Mouse (Mus musculus): ENCODE data around the gene Tgm2. TPM values are rescaled to one million over a fixed set of nuclear protein-coding genes. Genes with fewer than 3 reads are reported as not detected.

Tgm2 gene
- polyA plus RNA-seq, 1 experiment from 2014 or later = 49.5 TPM

DNA sequence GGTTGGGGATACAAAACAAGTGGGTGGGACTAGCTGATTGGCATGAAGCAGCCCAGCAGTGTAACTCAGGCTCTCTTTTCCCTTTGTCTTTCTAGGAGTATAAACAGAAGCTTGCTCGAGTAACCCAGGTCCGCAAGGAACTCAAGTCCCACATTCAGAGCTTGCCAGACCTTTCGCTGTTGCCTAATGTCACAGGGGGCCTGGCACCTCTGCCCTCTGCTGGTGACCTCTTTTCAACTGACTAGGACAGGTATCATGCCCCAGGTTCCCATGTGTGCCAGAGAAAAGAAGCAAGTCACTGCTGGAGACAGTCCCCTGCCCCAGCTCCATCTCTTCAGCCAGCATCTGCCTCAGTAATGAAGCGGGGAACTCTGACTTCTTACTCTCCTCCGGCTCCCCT is 71.4 kb downstream of the Tgm2 start:
- no peak overlapping the region for H3K27ac ChIP-seq (ENCODE audit: low read depth, low read length)
- ATAC-seq (replicated peaks; ENCODE audit: low FRiP score) (no peak), DNase-seq (ENCODE audit: low spot score) (no peak)
- no peak overlapping the region for H3K4me2 ChIP-seq
- 0 out of 2 replicates have a peak, but pooled peaks cover 3% of the 10 kb centered on the region for H3K4me1 ChIP-seq (replicated peaks; ENCODE audit: control insufficient read depth, insufficient read depth, low read length)
- no peak overlapping the region for H3K4me3 ChIP-seq (ENCODE audit: low read depth, low read length)
- no peaks in the 10 kb centered on the region for H3K9me3 ChIP-seq (ENCODE audit: control insufficient read depth, low read length)
- H3K9ac ChIP-seq (ENCODE audit: low read depth, low read length) = no peak overlapping the region
- H3K36me3 ChIP-seq (ENCODE audit: control insufficient read depth, insufficient read depth, low read length) = peaks cover 43% of the 10 kb centered on the region
- H3K27me3 ChIP-seq (replicated peaks; ENCODE audit: control insufficient read depth, insufficient read depth, low read length) = no peaks in the 10 kb centered on the region
- 91% methylated on average over 5 of the region's 5 CpGs for WGBS

DNA sequence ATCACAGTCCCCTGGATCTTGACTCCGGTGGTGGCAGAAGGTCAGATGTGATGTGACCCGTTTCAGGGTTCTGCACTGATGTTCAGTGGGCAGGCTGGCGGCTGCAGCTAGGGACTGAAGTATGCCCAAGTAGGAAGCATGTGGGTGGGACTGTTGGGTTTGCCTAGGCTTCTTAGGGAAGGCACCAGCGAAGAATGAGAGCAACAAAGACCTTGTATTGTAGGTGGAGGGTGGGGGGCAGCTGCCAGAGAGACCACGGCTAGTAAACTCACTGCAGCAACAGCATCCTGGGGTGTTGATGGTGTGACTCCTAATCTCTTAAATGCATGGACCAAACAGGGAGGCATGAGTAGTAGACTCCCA is 74.6 kb downstream of the Tgm2 start:
- H3K9ac ChIP-seq (ENCODE audit: low read depth, low read length) = no peak overlapping the region
- H3K27me3 ChIP-seq (replicated peaks; ENCODE audit: control insufficient read depth, insufficient read depth, low read length) = no peaks in the 10 kb centered on the region
- no peak for ATAC-seq (replicated peaks; ENCODE audit: low FRiP score)
- no peaks in the 10 kb centered on the region for H3K4me1 ChIP-seq (replicated peaks; ENCODE audit: control insufficient read depth, insufficient read depth, low read length)
- H3K4me2 ChIP-seq = no peak overlapping the region
- 85% methylated on average over 5 of the region's 5 CpGs for WGBS
- no peaks in the 10 kb centered on the region for H3K9me3 ChIP-seq (ENCODE audit: control insufficient read depth, low read length)
- DNase-seq (ENCODE audit: low spot score) = no peak
- H3K36me3 ChIP-seq (ENCODE audit: control insufficient read depth, insufficient read depth, low read length) = peaks cover 40% of the 10 kb centered on the region
- H3K4me3 ChIP-seq (ENCODE audit: low read depth, low read length) = no peak overlapping the region
- H3K27ac ChIP-seq (ENCODE audit: low read depth, low read length) = no peak overlapping the region

DNA sequence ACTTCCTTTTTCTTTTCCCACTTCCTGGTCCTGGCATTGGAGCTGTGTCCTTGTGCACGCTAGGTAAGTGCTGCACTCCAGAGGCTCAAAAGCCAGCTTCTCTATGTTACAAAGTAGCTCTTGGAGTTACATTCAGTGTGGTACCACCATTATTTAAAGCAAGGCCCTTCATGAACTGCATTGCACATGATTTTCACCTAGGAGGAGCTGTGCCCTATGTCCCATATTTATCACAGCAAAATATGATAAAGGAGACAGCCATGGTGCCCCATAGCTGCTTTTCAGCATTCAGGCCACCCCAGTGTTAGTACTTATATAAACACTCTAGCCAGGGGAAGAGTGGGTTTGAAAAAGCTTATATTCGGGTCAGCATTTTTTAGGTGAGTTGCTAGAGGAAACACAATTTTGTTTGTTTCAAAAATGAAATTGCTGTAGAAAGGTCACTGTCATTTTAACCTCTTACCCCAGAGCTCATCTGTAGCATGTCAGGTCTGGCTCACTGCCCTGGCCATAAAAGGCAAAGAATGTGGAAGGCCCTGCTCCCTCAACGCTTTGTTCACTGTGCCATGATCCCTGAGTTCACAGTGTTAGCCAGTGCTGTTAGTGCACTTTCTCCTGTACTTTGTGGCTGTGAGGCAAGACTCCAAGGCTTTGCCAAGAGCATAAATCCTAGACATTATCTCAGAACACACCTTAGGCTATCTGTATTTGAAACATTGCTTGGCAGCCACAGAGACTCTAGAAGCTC is 75.2 kb downstream of the Tgm2 start:
- no peak overlapping the region for H3K27ac ChIP-seq (ENCODE audit: low read depth, low read length)
- no peak overlapping the region for H3K9ac ChIP-seq (ENCODE audit: low read depth, low read length)
- no peaks in the 10 kb centered on the region for H3K9me3 ChIP-seq (ENCODE audit: control insufficient read depth, low read length)
- WGBS = 75% methylated on average over 3 of the region's 3 CpGs
- no peak for DNase-seq (ENCODE audit: low spot score)
- no peak for ATAC-seq (replicated peaks; ENCODE audit: low FRiP score)
- no peaks in the 10 kb centered on the region for H3K27me3 ChIP-seq (replicated peaks; ENCODE audit: control insufficient read depth, insufficient read depth, low read length)
- no peak overlapping the region for H3K4me3 ChIP-seq (ENCODE audit: low read depth, low read length)
- peaks cover 35% of the 10 kb centered on the region for H3K36me3 ChIP-seq (ENCODE audit: control insufficient read depth, insufficient read depth, low read length)
- H3K4me1 ChIP-seq (replicated peaks; ENCODE audit: control insufficient read depth, insufficient read depth, low read length) = no peaks in the 10 kb centered on the region
- no peak overlapping the region for H3K4me2 ChIP-seq

DNA sequence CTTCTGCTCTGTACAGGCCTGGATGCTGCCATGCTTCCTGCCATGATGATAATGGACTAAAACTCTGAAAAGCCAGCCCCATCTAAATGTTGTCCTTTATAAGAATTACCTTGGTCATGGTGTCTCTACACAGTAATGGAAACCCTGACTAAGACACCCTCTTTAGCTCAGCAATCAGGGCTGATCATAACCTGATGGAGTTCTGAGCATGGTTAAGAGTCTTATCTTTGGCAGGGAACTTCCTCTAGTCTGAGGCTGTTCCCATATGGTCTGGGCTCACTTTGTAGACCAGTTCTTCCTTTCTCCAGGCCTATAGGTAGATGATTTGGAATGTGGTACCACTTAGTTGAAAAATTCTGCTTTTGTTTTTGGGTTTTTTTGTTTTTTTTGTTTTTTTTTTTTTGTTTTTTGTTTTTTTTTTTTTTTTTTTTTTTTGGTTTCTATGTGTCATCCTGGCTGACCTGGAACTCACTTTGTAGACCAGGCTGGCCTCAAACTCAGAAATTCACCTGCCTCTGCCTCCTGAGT is 77.7 kb downstream of the Tgm2 start:
- Histone ChIP-seq H3K9ac (ENCODE audit: low read depth, low read length) (no peak overlapping the region), H3K4me1 (replicated peaks; ENCODE audit: control insufficient read depth, insufficient read depth, low read length) (no peaks in the 10 kb centered on the region), H3K27ac (ENCODE audit: low read depth, low read length) (no peak overlapping the region), H3K36me3 (ENCODE audit: control insufficient read depth, insufficient read depth, low read length) (peaks cover 23% of the 10 kb centered on the region), H3K4me3 (ENCODE audit: low read depth, low read length) (no peak overlapping the region), H3K27me3 (replicated peaks; ENCODE audit: control insufficient read depth, insufficient read depth, low read length) (no peaks in the 10 kb centered on the region), H3K9me3 (ENCODE audit: control insufficient read depth, low read length) (no peaks in the 10 kb centered on the region), H3K4me2 (no peak overlapping the region)
- ATAC-seq (replicated peaks; ENCODE audit: low FRiP score) = no peak
- DNase-seq (ENCODE audit: low spot score) = no peak

DNA sequence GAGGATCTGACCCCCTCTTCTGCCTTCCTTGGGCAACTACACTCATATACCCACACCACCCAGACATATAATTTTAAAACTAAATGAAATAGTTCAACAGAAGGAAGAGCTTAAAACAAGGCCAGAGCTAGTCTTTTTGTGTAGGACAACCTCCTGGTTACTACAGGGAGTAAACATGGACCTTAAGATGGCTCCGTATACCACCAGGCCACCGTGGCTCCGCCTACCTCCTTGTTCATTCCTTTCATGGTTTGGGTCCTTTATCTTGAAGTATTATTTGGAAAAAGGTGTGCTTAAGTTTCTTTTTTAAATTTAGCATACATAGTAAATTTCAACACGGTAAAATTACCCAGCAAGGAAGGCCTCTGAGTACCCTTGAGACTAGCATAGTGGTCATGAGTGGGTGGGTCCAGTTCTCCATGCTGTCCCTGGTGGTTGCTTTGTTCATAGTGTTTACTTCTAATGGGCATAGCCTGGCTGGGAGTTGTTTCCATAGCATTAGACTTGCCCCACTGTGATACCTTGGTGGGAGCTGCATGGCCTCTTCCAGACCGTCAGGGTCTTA is 78.9 kb downstream of the Tgm2 start:
- Histone ChIP-seq H3K4me3 (ENCODE audit: low read depth, low read length) (no peak overlapping the region), H3K27ac (ENCODE audit: low read depth, low read length) (no peak overlapping the region), H3K9ac (ENCODE audit: low read depth, low read length) (no peak overlapping the region), H3K9me3 (ENCODE audit: control insufficient read depth, low read length) (no peaks in the 10 kb centered on the region), H3K27me3 (replicated peaks; ENCODE audit: control insufficient read depth, insufficient read depth, low read length) (no peaks in the 10 kb centered on the region), H3K4me1 (replicated peaks; ENCODE audit: control insufficient read depth, insufficient read depth, low read length) (no peaks in the 10 kb centered on the region), H3K4me2 (no peak overlapping the region), H3K36me3 (ENCODE audit: control insufficient read depth, insufficient read depth, low read length) (peaks cover 22% of the 10 kb centered on the region)
- 96% methylated on average over 5 of the region's 5 CpGs for WGBS
- no peak for DNase-seq (ENCODE audit: low spot score)
- ATAC-seq (replicated peaks; ENCODE audit: low FRiP score) = no peak

DNA sequence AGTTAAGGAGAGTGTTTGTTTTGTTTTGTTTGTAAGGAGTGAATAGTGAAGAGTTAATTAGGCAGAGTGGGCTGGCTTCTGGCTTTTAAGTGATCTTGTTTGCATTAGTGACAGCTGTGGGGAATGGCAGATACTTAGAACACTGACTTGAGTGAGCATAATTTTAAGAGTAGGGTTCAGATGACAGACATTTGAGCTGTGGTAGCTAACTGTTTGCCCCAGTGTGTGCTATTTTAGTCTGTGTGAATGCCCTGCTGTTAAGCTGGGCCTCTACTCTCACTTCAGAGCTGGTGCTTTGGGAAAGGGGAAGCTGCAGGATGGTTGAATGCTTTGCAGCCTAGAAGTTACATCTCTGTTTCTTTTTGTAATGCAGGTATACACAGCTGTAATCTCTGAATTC is 79.8 kb downstream of the Tgm2 start:
- DNase-seq (ENCODE audit: low spot score) (no peak), ATAC-seq (replicated peaks; ENCODE audit: low FRiP score) (no peak)
- no peak overlapping the region for H3K9ac ChIP-seq (ENCODE audit: low read depth, low read length)
- H3K4me3 ChIP-seq (ENCODE audit: low read depth, low read length) = no peak overlapping the region
- H3K27ac ChIP-seq (ENCODE audit: low read depth, low read length) = no peak overlapping the region
- H3K9me3 ChIP-seq (ENCODE audit: control insufficient read depth, low read length) = no peaks in the 10 kb centered on the region
- H3K36me3 ChIP-seq (ENCODE audit: control insufficient read depth, insufficient read depth, low read length) = peaks cover 15% of the 10 kb centered on the region
- H3K27me3 ChIP-seq (replicated peaks; ENCODE audit: control insufficient read depth, insufficient read depth, low read length) = no peaks in the 10 kb centered on the region
- H3K4me1 ChIP-seq (replicated peaks; ENCODE audit: control insufficient read depth, insufficient read depth, low read length) = no peaks in the 10 kb centered on the region
- H3K4me2 ChIP-seq = no peak overlapping the region

Other genes starting within 250 kb of the Tgm2 start
- gene Vstm2l, start 231.8 kb downstream of the Tgm2 start, polyA plus RNA-seq (2014; fragmentation: Nextera tagmentation; extraction: Ambion mirVana) = 0.52 and 0.70 TPM in 2 replicates
- gene Tti1, start 118.0 kb downstream of the Tgm2 start, polyA plus RNA-seq (2014; fragmentation: Nextera tagmentation; extraction: Ambion mirVana) = 30.2 and 34.3 TPM in 2 replicates
- gene Rprd1b, start 117.9 kb downstream of the Tgm2 start, polyA plus RNA-seq (2014; fragmentation: Nextera tagmentation; extraction: Ambion mirVana) = 48.2 and 52.5 TPM in 2 replicates
- gene D630003M21Rik, start 82.8 kb upstream of the Tgm2 start, polyA plus RNA-seq (2014; fragmentation: Nextera tagmentation; extraction: Ambion mirVana) = 0.53 and 0.81 TPM in 2 replicates
- not detected in 2 replicates for gene Bpi, start 111.7 kb upstream of the Tgm2 start, polyA plus RNA-seq (2014; fragmentation: Nextera tagmentation; extraction: Ambion mirVana)
- 12.9 and 13.7 TPM in 2 replicates for gene Lbp, start 160.1 kb upstream of the Tgm2 start, polyA plus RNA-seq (2014; fragmentation: Nextera tagmentation; extraction: Ambion mirVana)
- 2.4 and 3.9 TPM in 2 replicates for gene Snhg11, start 229.2 kb upstream of the Tgm2 start, polyA plus RNA-seq (2014; fragmentation: Nextera tagmentation; extraction: Ambion mirVana)

Measured in liver, embryonic 11.5 days (tissue).